Comparison of ENCODE assay signal across 10 mouse cellular contexts in genomic region chr10:118056789-118057271, GRCm38 (mm10).
DNase-seq lines count a peak whose midpoint lies in the region; TF ChIP-seq lines count a peak whose summit lies in the region.
"Had no signal": no experiment of that assay in that cellular context is flagged by ENCODE, and none has a peak within 500 bp of the region (broad histone marks: within the 10 kb centered on the region; RNA-seq: fewer than 3 reads in every experiment).

No protein-coding gene starts in this region.

- no peak for TF ChIP-seq CTCF in thymus, adult 2 months (IDR thresholded peaks at IDR 0.05; ENCODE audit: borderline replicate concordance, control insufficient read depth, extremely low read depth, insufficient read depth, low read length, poor library complexity)

- H3K4me3 ChIP-seq in thymus, adult 2 months (ENCODE audit: control insufficient read depth, insufficient read depth, low read length) = no peak overlapping the region
- H3K4me3 ChIP-seq: erythroblast, embryonic 14.5 days had no signal

- H3K36me3 ChIP-seq in thymus, adult 2 months (ENCODE audit: control insufficient read depth, insufficient read depth, low read length) = no peaks in the 10 kb centered on the region

- H3K27ac ChIP-seq in thymus, adult 2 months (ENCODE audit: control insufficient read depth, insufficient read depth, low read length) = peak overlapping the region; percentile 31; the same call in 1 of the 2 replicates

- H3K27me3 ChIP-seq in thymus, adult 2 months (ENCODE audit: control insufficient read depth, insufficient read depth, low read length) = no peaks in the 10 kb centered on the region

- H3K4me1 ChIP-seq in thymus, adult 2 months (replicated peaks; ENCODE audit: control insufficient read depth, insufficient read depth, low read length) = peaks cover 23% of the 10 kb centered on the region

- TF ChIP-seq POLR2A in thymus, adult 2 months (IDR thresholded peaks at IDR 0.05; ENCODE audit: control insufficient read depth, extremely low read depth, insufficient read depth, low read length, poor library complexity) = no peak

- DNase-seq in embryo, embryonic 11 days = peak; percentile 23
- no peak for DNase-seq in embryo, embryonic 9.5 days (ENCODE audit: extremely low spot score)
- no peak for DNase-seq in thymus, adult 2 months
- no peak for DNase-seq in thymus, adult 18-20 months
- DNase-seq in lung, postnatal 36 days = peak; percentile 85
- DNase-seq in retina, postnatal 1 day = peak; percentile 16
- DNase-seq in cerebellum, postnatal 10 days = no peak
- DNase-seq in frontal cortex, postnatal 25 days (ENCODE audit: low spot score in 2 of 2) = no peak
- DNase-seq: cerebellum, adult 18-20 months had no signal

- WGBS in thymus, adult 2 months = 48% methylated on average over 9 of the region's 9 CpGs

Comparison
In these comparisons a context has a peak if more than half of its experiments do, and no peak if none do; other contexts are left out.
1. DNase-seq: peak in embryo, embryonic 11 days (single experiment), lung, postnatal 36 days (single experiment) and retina, postnatal 1 day (single experiment); none in embryo, embryonic 9.5 days (single experiment), thymus, adult 2 months (single experiment), thymus, adult 18-20 months (0 of 2), cerebellum, postnatal 10 days (0 of 2) and frontal cortex, postnatal 25 days (0 of 2).